Comparison of ENCODE assay signal across 8 mouse cellular contexts in the genomic region with DNA sequence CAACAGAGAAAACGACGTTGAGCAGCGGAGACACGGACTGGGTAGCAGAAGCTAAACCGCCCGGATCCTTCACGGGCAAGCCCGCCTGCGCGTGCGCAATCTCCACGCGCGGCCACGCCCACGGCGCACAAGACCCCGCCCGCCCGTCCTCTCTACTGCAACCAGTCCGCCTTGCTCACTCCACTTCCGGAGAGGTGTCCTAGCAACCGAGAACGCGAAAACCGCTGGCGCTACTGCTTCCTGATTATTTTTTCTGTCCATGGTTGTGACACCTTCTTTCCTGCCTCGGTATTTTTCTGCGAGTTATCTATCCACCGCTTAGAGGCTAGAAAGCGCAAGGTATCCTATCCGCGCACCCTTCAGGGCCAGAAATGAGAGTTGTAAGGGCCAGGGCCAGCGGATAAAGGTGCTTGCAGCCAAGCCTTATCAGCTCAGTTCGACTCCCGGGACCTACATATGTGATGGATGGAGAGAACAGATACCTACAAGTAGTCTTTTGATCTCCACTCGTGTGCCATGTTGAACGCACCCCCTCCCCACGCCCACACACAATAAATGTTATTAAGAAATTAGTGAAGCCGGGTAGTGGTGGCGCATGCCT. TPM values are rescaled to one million over a fixed set of nuclear protein-coding genes. Genes with fewer than 3 reads are reported as not detected.
A peak's percentile ranks its signal among the peaks of the same experiment; 100 is the strongest.
DNase-seq lines count a peak whose midpoint lies in the region; ATAC-seq lines count a peak whose summit lies in the region.

A gene (minus strand): TSS at position 89 of the 601 bp plus-strand sequence.

- peak within 1 kb of the TSS; percentile 80 for H3K4me3 ChIP-seq in hindbrain, embryonic 15.5 days

- H3K9me3 ChIP-seq in hindbrain, embryonic 15.5 days, result no peaks in the 10 kb centered on the region

- 13% methylated on average over 41 of the region's 41 CpGs for WGBS in hindbrain, embryonic 15.5 days

- H3K9ac ChIP-seq in hindbrain, embryonic 15.5 days, result peak within 1 kb of the TSS; percentile 76

- H3K27ac ChIP-seq in hindbrain, embryonic 15.5 days (replicated peaks), result peak within 1 kb of the TSS; percentile 94

- H3K4me2 ChIP-seq in hindbrain, embryonic 15.5 days, result peak within 1 kb of the TSS; percentile 62

- H3K4me1 ChIP-seq in hindbrain, embryonic 15.5 days (replicated peaks), result peaks cover 26% of the 10 kb centered on the region

- H3K36me3 ChIP-seq in hindbrain, embryonic 15.5 days, result no peaks in the 10 kb centered on the region

- peak; percentile 95 for ATAC-seq in hindbrain, embryonic 15.5 days (ENCODE audit: low FRiP score, low read depth)

- no peaks in the 10 kb centered on the region for H3K27me3 ChIP-seq in hindbrain, embryonic 15.5 days

- DNase-seq in T-cell, adult 2 months (ENCODE audit: low spot score), result peak; percentile 96
- DNase-seq in cerebellum, postnatal 36 days, result peak; percentile 88 to 90
- peak; percentile 94 to 96 for DNase-seq in frontal cortex, postnatal 36 days (ENCODE audit: low spot score in 2 of 2)
- DNase-seq in left cerebral cortex, adult 11 months (ENCODE audit: low spot score), result peak; percentile 91
- peak; percentile 98 for DNase-seq in lung, postnatal 4 days
- DNase-seq in retina, postnatal 7 days (ENCODE audit: low read depth, low spot score), result peak; percentile 89
- DNase-seq in urinary bladder, adult 2 months (ENCODE audit: low spot score), result peak; percentile 79

RNA-seq across cellular contexts. Expression of the gene that starts here (rescaled TPM):
- polyA plus RNA-seq in hindbrain, embryonic 15.5 days (2015; fragmentation: Nextera tagmentation; extraction: Ambion mirVana), result 108 and 122 TPM in 2 replicates
- polyA plus RNA-seq in urinary bladder, adult 2 months (2012; rRNA removed), result 15.1 and 23.2 TPM in 2 replicates

Comparison
In these comparisons a context has a peak if more than half of its experiments do, and no peak if none do; other contexts are left out.
1. Peak in every context shown above with its lines: DNase-seq, ATAC-seq, H3K4me3 ChIP-seq and H3K27ac ChIP-seq.